Mouse (Mus musculus): ENCODE results near the gene Zdhhc21. TPM values are rescaled to one million over a fixed set of nuclear protein-coding genes. Genes with fewer than 3 reads are reported as not detected.

The Zdhhc21 gene
- polyA plus RNA-seq, 1 experiment from 2014 or later, result 18.2 TPM

DNA sequence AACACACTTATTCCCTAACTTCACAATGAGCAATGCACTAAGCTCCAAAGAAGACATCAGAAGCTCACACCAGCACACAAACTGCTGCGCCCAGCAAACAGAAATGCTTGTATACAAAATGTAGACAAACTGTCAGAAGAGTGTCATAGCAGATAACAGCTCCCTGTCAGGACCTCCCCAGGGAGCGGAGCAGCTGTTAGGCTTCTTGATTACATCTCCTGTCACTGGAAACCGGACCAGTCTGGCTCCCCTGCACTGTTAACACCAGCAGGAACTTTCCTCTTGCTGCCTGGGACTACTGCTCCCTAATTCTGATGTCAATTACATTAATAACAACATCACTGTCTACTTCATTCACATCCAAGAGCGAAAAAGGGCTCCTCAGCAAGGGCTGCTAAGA is 44.5 kb downstream of the Zdhhc21 start:
- H3K9me3 ChIP-seq, result no peaks in the 10 kb centered on the region
- no peak overlapping the region for H3K9ac ChIP-seq (replicated peaks)
- no peak for ATAC-seq (replicated peaks)
- no peak overlapping the region for H3K4me2 ChIP-seq (replicated peaks)
- no peaks in the 10 kb centered on the region for H3K4me1 ChIP-seq
- H3K36me3 ChIP-seq, result no peaks in the 10 kb centered on the region
- H3K27ac ChIP-seq (replicated peaks), result no peak overlapping the region
- no peak overlapping the region for H3K4me3 ChIP-seq
- no peaks in the 10 kb centered on the region for H3K27me3 ChIP-seq
- WGBS, result 65% methylated on average over 4 of the region's 4 CpGs

DNA sequence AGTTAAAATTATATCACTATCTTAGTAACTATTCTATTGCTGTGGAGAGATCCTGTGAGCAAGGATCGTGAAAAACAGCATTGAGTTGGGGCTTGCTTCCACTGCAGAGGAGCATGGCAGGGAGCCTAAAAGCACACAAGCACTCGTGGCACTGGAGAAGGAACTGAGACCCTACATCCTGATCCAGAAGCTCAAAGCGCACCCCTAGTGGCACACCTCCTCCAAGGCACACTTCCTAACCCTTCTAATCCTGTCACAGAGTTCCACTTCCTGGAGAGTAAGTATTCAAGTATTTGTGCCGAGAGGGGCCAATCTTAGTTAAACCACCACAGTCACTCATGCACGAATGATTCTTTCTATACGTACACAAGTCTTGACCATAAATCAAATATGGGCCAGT is 46.4 kb downstream of the Zdhhc21 start:
- ATAC-seq (replicated peaks), result no peak
- no peaks in the 10 kb centered on the region for H3K4me1 ChIP-seq
- H3K4me2 ChIP-seq (replicated peaks), result no peak overlapping the region
- H3K27ac ChIP-seq (replicated peaks), result no peak overlapping the region
- no peak overlapping the region for H3K9ac ChIP-seq (replicated peaks)
- no peaks in the 10 kb centered on the region for H3K36me3 ChIP-seq
- WGBS, result 64% methylated on average over 6 of the region's 6 CpGs
- H3K27me3 ChIP-seq, result no peaks in the 10 kb centered on the region
- H3K9me3 ChIP-seq, result no peaks in the 10 kb centered on the region
- H3K4me3 ChIP-seq, result no peak overlapping the region

DNA sequence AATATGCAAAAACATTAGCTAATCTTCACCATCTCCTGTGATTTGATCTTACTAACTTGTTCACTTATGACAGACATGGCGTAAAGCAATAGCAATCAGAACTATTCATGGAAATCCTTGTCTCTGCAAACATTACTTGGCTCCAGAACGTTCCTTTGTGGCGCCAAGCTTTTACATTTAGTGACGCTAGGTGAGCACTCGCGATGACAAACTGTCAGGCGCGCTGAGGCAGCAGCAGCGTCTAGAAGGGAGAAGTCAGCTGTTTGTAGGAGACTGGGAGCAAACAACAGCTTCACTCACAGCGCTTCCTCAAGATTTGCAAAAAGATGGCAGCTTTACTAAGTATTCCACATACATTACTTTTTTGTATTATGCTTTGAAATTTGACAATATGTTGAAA is 51.9 kb downstream of the Zdhhc21 start:
- no peaks in the 10 kb centered on the region for H3K36me3 ChIP-seq
- ATAC-seq (replicated peaks), result no peak
- H3K4me2 ChIP-seq (replicated peaks), result no peak overlapping the region
- H3K4me1 ChIP-seq, result peaks cover 11% of the 10 kb centered on the region
- no peaks in the 10 kb centered on the region for H3K9me3 ChIP-seq
- H3K27ac ChIP-seq (replicated peaks), result no peak overlapping the region
- 74% methylated on average over 10 of the region's 10 CpGs for WGBS
- H3K9ac ChIP-seq (replicated peaks), result no peak overlapping the region
- no peaks in the 10 kb centered on the region for H3K27me3 ChIP-seq
- H3K4me3 ChIP-seq, result no peak overlapping the region

DNA sequence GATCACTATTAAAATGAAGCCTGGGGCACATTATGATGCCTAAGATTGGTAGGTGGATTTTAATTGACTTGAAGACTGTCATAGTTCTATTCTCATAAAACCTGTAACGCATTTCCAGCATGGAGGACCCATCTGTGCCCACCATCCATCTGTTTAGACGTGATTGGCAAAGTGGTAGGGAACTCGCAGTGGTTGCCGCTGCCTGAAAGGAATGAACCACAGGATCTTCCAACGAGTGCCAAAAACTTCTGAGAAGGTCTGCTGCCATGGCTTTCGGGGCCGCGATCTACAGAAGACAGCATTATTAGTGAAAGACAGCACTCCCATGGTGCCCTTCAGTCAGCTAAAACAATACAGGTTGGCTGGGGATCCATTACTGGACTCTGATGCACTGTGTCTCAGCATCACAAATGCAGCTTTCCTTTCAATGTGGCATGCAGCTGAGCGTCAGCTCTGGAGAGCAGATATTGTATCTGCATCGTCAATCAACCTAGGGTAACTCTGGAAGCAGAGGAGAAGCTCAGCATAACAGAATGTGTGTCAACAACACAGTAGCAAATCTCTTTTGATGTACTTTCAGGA is 53.5 kb downstream of the Zdhhc21 start:
- H3K27ac ChIP-seq (replicated peaks), result peak overlapping the region; percentile 74
- WGBS, result 35% methylated on average over 10 of the region's 10 CpGs
- ATAC-seq (replicated peaks), result peak; percentile 75
- no peaks in the 10 kb centered on the region for H3K36me3 ChIP-seq
- H3K9ac ChIP-seq (replicated peaks), result no peak overlapping the region
- no peak overlapping the region for H3K4me3 ChIP-seq
- no peaks in the 10 kb centered on the region for H3K27me3 ChIP-seq
- peak overlapping the region; percentile 4 for H3K4me2 ChIP-seq (replicated peaks)
- H3K9me3 ChIP-seq, result no peaks in the 10 kb centered on the region
- H3K4me1 ChIP-seq, result peaks cover 11% of the 10 kb centered on the region

DNA sequence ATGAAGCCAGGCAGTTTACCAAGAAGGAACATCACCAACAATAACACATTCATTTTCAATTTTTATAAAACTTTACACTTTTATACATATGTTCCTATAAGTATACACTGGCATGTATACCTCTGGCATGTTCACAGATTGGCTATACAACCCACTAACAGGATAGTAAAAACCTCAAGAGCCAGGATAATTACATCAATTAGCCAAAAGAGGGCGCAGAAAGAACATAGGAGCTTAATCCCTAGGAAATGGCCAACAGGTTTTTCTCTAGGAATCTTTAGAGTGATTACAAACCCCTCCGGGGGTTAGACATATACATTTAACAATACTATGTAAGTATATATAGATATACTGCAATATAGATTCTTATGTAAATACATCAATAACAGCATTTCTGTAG is 55.7 kb downstream of the Zdhhc21 start:
- no peaks in the 10 kb centered on the region for H3K9me3 ChIP-seq
- WGBS, result 28% methylated on average over 2 of the region's 2 CpGs
- H3K27ac ChIP-seq (replicated peaks), result no peak overlapping the region
- no peak overlapping the region for H3K4me3 ChIP-seq
- H3K4me1 ChIP-seq, result peaks cover 11% of the 10 kb centered on the region
- H3K9ac ChIP-seq (replicated peaks), result no peak overlapping the region
- no peak for ATAC-seq (replicated peaks)
- H3K27me3 ChIP-seq, result no peaks in the 10 kb centered on the region
- no peak overlapping the region for H3K4me2 ChIP-seq (replicated peaks)
- H3K36me3 ChIP-seq, result no peaks in the 10 kb centered on the region

DNA sequence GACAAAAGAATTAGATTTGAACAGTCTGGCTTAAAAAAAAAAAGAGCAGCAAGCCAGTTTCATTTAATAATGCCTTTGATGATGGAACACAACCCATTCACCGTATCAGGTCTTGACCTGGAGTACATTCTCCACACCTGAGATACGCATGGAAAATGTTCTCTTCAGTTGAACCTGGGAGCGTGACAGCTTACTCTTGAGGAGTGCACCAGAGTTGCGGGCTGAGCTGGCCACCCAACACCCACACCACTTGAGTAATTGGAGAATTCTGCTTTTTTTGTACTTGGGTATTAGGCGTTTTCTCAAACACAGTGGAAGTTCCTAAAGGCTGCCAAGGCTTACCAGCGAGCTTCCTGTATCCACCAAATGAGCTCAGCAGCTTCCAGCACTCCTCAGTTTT is 66.2 kb downstream of the Zdhhc21 start:
- no peaks in the 10 kb centered on the region for H3K4me1 ChIP-seq
- no peak for ATAC-seq (replicated peaks)
- 92% methylated on average over 6 of the region's 6 CpGs for WGBS

DNA sequence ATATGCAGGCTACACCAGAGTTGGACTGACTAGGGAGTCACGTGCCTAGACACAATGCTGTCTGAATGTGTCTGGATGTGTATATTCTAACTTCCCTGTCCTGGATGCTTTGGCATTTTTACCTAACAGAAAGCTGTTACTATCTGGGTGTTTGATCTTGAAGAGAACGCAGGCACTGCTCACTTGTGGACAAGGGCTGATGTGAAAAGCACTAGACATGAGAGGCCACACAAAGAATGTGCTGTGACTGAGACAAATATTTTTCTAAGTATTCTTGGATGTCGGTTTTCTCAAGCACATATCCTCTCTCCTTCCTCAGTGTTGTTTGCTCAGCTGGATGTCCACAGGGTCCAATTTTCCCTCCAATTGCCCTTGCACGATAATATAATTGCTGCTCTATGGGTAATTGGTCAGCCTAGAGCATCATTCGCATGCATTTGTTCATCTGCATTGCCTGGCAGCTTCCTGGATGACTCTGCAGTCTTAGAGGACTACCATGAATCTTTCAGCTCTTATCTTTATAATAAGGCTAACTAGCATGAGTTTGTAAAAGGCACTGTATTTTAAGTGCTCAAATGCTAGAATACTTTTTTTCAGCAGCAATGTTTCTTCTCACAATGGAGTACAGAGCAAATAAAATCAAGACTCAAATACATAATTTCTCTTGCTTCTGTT is 66.7 kb downstream of the Zdhhc21 start:
- H3K4me3 ChIP-seq, result no peak overlapping the region
- H3K27ac ChIP-seq (replicated peaks), result no peak overlapping the region
- H3K9me3 ChIP-seq, result no peaks in the 10 kb centered on the region
- H3K36me3 ChIP-seq, result no peaks in the 10 kb centered on the region
- ATAC-seq (replicated peaks), result no peak
- no peak overlapping the region for H3K4me2 ChIP-seq (replicated peaks)
- H3K27me3 ChIP-seq, result no peaks in the 10 kb centered on the region
- no peaks in the 10 kb centered on the region for H3K4me1 ChIP-seq
- no peak overlapping the region for H3K9ac ChIP-seq (replicated peaks)
- 85% methylated on average over 5 of the region's 5 CpGs for WGBS

More for the DNA sequence above, 66.2 kb downstream of the Zdhhc21 start:
- Histone ChIP-seq H3K9ac (replicated peaks) (no peak overlapping the region), H3K9me3 (no peaks in the 10 kb centered on the region), H3K27ac (replicated peaks) (no peak overlapping the region), H3K36me3 (no peaks in the 10 kb centered on the region), H3K4me2 (replicated peaks) (no peak overlapping the region), H3K4me3 (no peak overlapping the region), H3K27me3 (no peaks in the 10 kb centered on the region)

DNA sequence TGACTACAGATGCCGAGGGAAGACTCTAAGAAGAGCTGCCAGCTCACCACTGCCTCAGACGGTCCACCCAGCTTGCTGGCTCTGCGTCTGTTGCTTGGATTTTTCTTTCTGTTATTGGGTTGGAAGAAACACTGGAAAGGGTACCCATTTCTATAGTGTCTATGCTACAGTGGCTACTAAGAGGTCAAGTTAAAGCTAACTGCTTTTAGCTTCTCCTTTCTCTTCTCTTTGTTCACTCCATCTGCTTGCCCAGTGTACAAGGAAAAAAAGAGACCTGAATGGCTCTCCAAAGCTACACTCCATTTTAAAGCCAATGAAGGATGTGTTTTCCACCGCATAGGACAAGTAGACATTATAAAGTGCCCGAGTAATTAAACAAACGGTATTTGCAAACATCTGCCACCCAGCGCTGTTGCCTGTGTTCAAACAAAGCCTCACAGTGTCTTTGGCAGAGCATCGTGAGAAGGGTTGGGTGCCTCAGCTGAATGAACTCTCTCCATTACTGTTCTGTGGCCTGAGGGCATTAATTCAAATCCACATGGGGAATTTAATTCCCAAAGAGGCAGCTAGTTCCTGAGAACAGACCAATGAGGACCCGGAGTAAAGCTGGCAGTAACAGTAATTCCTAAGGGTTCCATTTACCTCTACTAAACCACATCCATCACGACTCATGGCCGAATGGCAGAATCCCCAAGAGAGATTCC is 94.1 kb downstream of the Zdhhc21 start:
- Histone ChIP-seq H3K9ac (replicated peaks) (no peak overlapping the region), H3K9me3 (no peaks in the 10 kb centered on the region), H3K36me3 (no peaks in the 10 kb centered on the region), H3K4me1 (peaks cover 13% of the 10 kb centered on the region; the same call in 1 of the 2 replicates), H3K4me2 (replicated peaks) (no peak overlapping the region), H3K27ac (replicated peaks) (no peak overlapping the region), H3K27me3 (no peaks in the 10 kb centered on the region), H3K4me3 (no peak overlapping the region)
- 46% methylated on average over 11 of the region's 11 CpGs for WGBS
- no peak; the same call in 1 of the 2 replicates for ATAC-seq (replicated peaks)

DNA sequence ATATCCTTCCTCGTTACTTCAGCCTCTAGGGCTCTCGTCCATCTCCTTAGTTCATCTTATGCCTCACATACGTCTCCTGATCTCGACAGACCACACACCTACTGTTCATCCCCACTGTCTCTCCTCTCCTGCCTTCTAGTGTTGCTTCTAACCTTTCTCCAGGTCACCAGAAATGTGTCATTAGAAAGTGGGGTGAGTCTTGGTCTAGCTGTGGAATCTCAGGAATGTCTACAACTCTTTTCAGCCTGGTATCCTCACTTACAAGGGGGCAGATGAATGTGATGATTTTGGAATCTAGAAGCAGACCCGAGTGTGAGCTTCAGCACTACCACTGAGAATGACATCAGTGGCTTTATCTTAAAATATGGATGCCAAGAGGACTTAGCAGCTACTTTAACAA is 96.2 kb downstream of the Zdhhc21 start:
- Histone ChIP-seq H3K9me3 (no peaks in the 10 kb centered on the region), H3K36me3 (no peaks in the 10 kb centered on the region), H3K27me3 (no peaks in the 10 kb centered on the region), H3K9ac (replicated peaks) (no peak overlapping the region), H3K4me3 (no peak overlapping the region), H3K4me1 (peaks cover 13% of the 10 kb centered on the region; the same call in 1 of the 2 replicates), H3K4me2 (replicated peaks) (no peak overlapping the region), H3K27ac (replicated peaks) (no peak overlapping the region)
- ATAC-seq (replicated peaks), result no peak
- WGBS, result 45% methylated on average over 5 of the region's 5 CpGs

DNA sequence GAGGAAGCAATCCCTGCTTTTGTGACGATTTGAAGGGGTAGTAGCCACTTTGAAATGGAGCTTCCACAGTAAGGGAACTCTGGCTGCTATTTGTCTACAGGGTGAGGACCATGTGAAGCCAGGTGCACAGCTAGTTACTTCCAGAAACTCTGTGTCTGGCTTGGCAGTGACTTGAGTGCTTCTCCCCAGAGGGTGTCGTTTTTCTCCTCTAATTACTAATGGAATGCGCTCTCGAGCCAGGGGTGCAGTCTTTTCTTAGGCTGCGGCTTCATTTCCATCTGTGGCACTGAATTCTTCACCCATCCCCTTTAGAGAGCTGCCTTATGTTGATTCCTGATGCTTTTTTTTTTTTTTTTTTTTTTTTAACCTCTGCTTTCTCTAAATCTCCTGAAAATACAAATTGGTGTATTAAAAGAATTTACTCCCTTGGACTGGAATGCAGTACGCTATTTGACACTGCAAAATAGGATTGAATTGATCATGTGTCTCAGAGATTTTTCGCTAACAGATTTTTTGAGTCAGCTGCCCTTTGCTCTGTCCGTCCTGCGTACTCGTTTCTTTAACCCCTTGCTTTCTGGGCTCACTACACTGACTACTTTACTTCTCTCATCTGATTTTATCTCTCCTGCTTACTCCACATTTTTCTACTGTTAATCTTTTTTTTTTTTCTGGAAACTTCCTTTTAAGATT is 97.2 kb downstream of the Zdhhc21 start:
- Histone ChIP-seq H3K27me3 (no peaks in the 10 kb centered on the region), H3K27ac (replicated peaks) (no peak overlapping the region), H3K9ac (replicated peaks) (no peak overlapping the region), H3K36me3 (no peaks in the 10 kb centered on the region), H3K4me1 (peaks cover 13% of the 10 kb centered on the region; the same call in 1 of the 2 replicates), H3K4me2 (replicated peaks) (no peak overlapping the region), H3K4me3 (no peak overlapping the region), H3K9me3 (no peaks in the 10 kb centered on the region)
- no peak for ATAC-seq (replicated peaks)
- WGBS, result 8% methylated on average over 10 of the region's 10 CpGs

DNA sequence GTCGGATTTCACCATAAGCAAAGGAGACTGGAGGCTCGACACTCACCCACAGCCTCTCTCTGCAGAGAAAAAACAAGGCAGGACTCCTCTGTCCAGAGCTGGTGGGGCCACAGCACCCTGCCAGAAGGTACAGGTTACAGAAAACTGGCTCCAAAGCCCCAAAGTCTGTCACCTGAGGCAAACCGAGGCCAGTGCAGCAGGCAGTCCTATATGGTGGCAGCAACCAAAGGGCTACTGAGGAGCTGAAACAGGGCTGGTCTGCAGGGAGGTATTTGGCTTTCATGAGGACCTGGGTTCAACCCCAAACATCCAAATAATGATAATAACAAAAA is 103.5 kb downstream of the Zdhhc21 start:
- Histone ChIP-seq H3K4me2 (replicated peaks) (no peak overlapping the region), H3K9me3 (no peaks in the 10 kb centered on the region), H3K4me3 (no peak overlapping the region), H3K27me3 (no peaks in the 10 kb centered on the region), H3K36me3 (no peaks in the 10 kb centered on the region), H3K9ac (replicated peaks) (no peak overlapping the region), H3K4me1 (no peaks in the 10 kb centered on the region), H3K27ac (replicated peaks) (no peak overlapping the region)
- ATAC-seq (replicated peaks), result no peak
- 6% methylated on average over 3 of the region's 3 CpGs for WGBS

DNA sequence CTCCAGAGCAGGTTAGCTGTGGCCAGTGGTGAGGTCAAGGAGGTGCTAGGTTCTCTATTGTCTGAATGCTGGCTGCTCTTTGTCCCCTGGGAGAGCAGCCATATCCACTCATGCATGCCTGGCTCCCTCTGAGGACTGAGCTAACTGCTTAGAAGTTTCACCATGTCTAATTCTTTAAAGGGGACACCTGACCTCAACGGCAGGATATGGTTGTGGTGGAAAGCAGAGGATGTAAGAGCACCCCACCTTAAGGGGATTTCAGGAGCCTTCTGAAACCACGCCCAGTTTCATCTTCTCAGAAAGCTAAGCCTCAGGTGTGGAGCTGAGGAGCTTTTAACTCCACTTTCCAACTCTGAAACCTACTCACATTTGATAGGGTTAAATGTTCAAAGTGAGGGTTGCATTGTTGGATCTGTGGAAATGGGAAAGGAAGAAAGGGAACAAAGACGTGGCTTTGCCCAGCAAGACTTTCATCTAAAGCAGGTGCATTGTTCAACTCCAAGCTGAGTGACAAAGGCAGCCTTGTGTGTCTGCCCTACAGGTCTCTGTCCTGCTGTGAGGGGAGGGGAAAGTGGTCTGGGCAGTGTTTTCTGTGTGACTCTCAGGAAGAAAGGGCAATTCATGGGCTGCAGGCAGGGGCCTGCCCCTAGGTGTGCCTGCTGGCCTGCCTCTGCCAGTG is 104.0 kb downstream of the Zdhhc21 start:
- no peak for ATAC-seq (replicated peaks)
- Histone ChIP-seq H3K36me3 (no peaks in the 10 kb centered on the region), H3K4me1 (no peaks in the 10 kb centered on the region), H3K4me3 (no peak overlapping the region), H3K27ac (replicated peaks) (no peak overlapping the region), H3K9me3 (no peaks in the 10 kb centered on the region), H3K4me2 (replicated peaks) (no peak overlapping the region), H3K9ac (replicated peaks) (no peak overlapping the region), H3K27me3 (no peaks in the 10 kb centered on the region)
- 19% methylated on average over 3 of the region's 3 CpGs for WGBS

Measured in forebrain, embryonic 15.5 days (tissue).